ENCODE assay signal across 8 mouse cellular contexts in the genomic region with DNA sequence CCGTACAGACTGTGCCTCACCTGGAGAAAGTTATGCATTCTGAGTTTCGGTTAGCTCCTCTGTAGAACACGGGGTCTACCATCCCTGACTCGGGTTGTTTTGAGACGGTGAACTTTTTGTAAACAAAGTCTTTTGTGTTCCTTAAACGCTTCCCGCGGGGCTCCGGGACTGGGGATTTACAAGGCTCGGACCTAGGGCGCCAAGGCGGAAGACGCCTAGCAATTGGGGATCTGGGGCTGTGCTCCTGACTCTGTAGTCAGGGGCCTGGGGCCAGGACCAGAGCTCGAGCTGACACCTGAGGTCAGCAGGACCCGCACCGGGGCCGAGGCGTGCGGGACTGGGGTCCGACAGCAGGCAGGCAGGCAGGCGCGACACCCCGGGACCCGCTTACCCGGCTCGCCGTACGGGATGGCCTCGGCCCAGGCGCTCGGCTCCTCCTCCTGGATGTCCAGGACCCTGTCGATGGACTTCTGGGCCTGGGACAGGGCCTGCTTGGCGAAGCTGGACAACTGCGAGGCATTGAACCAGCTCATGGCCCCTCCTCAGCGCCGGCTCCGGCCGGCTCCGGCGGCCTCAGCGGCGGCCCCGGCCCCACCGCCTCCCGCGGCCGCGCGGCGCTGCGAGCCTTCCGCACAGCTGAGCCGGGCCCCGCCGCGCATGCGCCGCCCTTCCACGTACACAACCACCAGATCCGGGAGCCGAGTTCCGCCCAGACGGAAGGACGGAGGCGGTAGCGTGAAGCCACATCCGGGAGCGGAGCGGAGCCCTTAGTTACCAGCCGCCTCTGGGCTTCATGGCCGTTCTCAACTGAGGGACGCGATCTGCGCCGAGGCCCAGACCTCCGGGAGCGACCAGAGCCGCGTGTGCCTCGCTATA. TPM values are rescaled to one million over a fixed set of nuclear protein-coding genes. Genes with fewer than 3 reads are reported as not detected.
A peak's percentile ranks its signal among the peaks of the same experiment; 100 is the strongest.
DNase-seq lines count a peak whose midpoint lies in the region; ATAC-seq and TF ChIP-seq lines count a peak whose summit lies in the region.

A gene (minus strand): TSS at position 632 of the 876 bp plus-strand sequence.

- H3K36me3 ChIP-seq in heart, embryonic 10.5 days, result peaks cover 31% of the 10 kb centered on the region
- peaks cover 24% of the 10 kb centered on the region for H3K36me3 ChIP-seq in kidney, embryonic 15.5 days

- H3K4me3 ChIP-seq in bone marrow macrophage, adult 2 months (ENCODE audit: insufficient read depth, low read length), result peak within 1 kb of the TSS; percentile 71
- peak within 1 kb of the TSS; percentile 100 for H3K4me3 ChIP-seq in embryonic fibroblast, embryonic 13.5 days (ENCODE audit: insufficient read depth, low read length)
- H3K4me3 ChIP-seq in heart, embryonic 10.5 days, result peak within 1 kb of the TSS; percentile 93
- peak within 1 kb of the TSS; percentile 77 for H3K4me3 ChIP-seq in kidney, embryonic 15.5 days (replicated peaks)

- H3K4me2 ChIP-seq in kidney, embryonic 15.5 days, result peak within 1 kb of the TSS; percentile 76

- TF ChIP-seq POLR2A in bone marrow macrophage, adult 2 months (IDR thresholded peaks at IDR 0.05; ENCODE audit: borderline replicate concordance, low read depth, low read length), result 0 out of 2 replicates have a peak, but pooled peaks have one; percentile 31
- peak; percentile 85 for TF ChIP-seq POLR2A in embryonic fibroblast, embryonic 13.5 days (IDR thresholded peaks at IDR 0.05; ENCODE audit: low read depth, low read length)

- ATAC-seq in kidney, embryonic 15.5 days (replicated peaks; ENCODE audit: low FRiP score), result peak; percentile 98
- ATAC-seq in monocyte, adult 5-6 weeks (replicated peaks; ENCODE audit: insufficient number of reproducible peaks, low FRiP score, low TSS enrichment, poor library complexity, severe bottlenecking), result peak; percentile 97

- DNase-seq in A20 (ENCODE audit: low read depth, low spot score), result peak; percentile 96
- DNase-seq in heart, embryonic 10.5 days (ENCODE audit: low spot score), result peak; percentile 97
- DNase-seq in liver, result peak; percentile 98
- peak; percentile 94 to 98 for DNase-seq in spleen, postnatal 4 days (ENCODE audit: low spot score in 2 of 2)

- H3K4me1 ChIP-seq in bone marrow macrophage, adult 2 months (ENCODE audit: control insufficient read depth, insufficient read depth, low read length), result peaks cover 43% of the 10 kb centered on the region
- peaks cover 4% of the 10 kb centered on the region for H3K4me1 ChIP-seq in embryonic fibroblast, embryonic 13.5 days (ENCODE audit: control insufficient read depth, insufficient read depth, low read length)
- H3K4me1 ChIP-seq in heart, embryonic 10.5 days, result peaks cover 23% of the 10 kb centered on the region
- H3K4me1 ChIP-seq in kidney, embryonic 15.5 days, result peaks cover 35% of the 10 kb centered on the region

- H3K9ac ChIP-seq in kidney, embryonic 15.5 days, result peak within 1 kb of the TSS; percentile 90

- 1% methylated on average over 80 of the region's 80 CpGs for WGBS in heart, embryonic 10.5 days
- WGBS in kidney, embryonic 15.5 days, result 0% methylated on average over 80 of the region's 80 CpGs

- H3K27ac ChIP-seq in bone marrow macrophage, adult 2 months (ENCODE audit: insufficient read depth, low read depth, low read length), result peak within 1 kb of the TSS; percentile 89
- H3K27ac ChIP-seq in embryonic fibroblast, embryonic 13.5 days (ENCODE audit: insufficient read depth, low read length), result peak within 1 kb of the TSS; percentile 93
- H3K27ac ChIP-seq in heart, embryonic 10.5 days, result peak within 1 kb of the TSS; percentile 95
- H3K27ac ChIP-seq in kidney, embryonic 15.5 days, result peak within 1 kb of the TSS; percentile 97

- no peaks in the 10 kb centered on the region for H3K27me3 ChIP-seq in heart, embryonic 10.5 days (ENCODE audit: insufficient read depth, poor library complexity, severe bottlenecking)
- no peaks in the 10 kb centered on the region for H3K27me3 ChIP-seq in kidney, embryonic 15.5 days

- TF ChIP-seq CTCF in bone marrow macrophage, adult 2 months (IDR thresholded peaks at IDR 0.05; ENCODE audit: low read depth, low read length), result no peak
- no peak for TF ChIP-seq CTCF in embryonic fibroblast, embryonic 13.5 days (IDR thresholded peaks at IDR 0.05; ENCODE audit: borderline replicate concordance, insufficient read depth, low read length)

- H3K9me3 ChIP-seq in heart, embryonic 10.5 days, result no peaks in the 10 kb centered on the region
- H3K9me3 ChIP-seq in kidney, embryonic 15.5 days (replicated peaks), result no peaks in the 10 kb centered on the region

RNA-seq across cellular contexts. Expression of the gene that starts here (rescaled TPM):
- polyA plus RNA-seq in bone marrow macrophage, adult 2 months (2012; ENCODE audit: insufficient read depth, insufficient read length, missing spikeins), result 67.5 and 69.8 TPM in 2 replicates
- polyA plus RNA-seq in embryonic fibroblast, embryonic 13.5 days (2011; ENCODE audit: insufficient read length, low read depth, missing spikeins), result 55.8 and 62.6 TPM in 2 replicates
- 23.8 and 24.0 TPM in 2 replicates for polyA plus RNA-seq in heart, embryonic 10.5 days (2016; fragmentation: Nextera tagmentation; extraction: Ambion mirVana)
- 34.7 and 39.5 TPM in 2 replicates for polyA plus RNA-seq in kidney, embryonic 15.5 days (2015; fragmentation: Nextera tagmentation; extraction: Ambion mirVana)
- 210 to 231 TPM (median 230 TPM) in 3 replicates for total RNA-seq in monocyte, adult 5-6 weeks (2017)

Comparison
In these comparisons a context has a peak if more than half of its experiments do, and no peak if none do; other contexts are left out.
1. Peak in every context shown above with its lines: DNase-seq, ATAC-seq, H3K4me3 ChIP-seq and H3K27ac ChIP-seq.